Mouse (Mus musculus) lung, postnatal 0 days (tissue): ENCODE data around the gene Trio. TPM values are rescaled to one million over a fixed set of nuclear protein-coding genes. Genes with fewer than 3 reads are reported as not detected.
A peak's percentile ranks its signal among the peaks of the same experiment; 100 is the strongest.

Experiments
- ATAC-seq: fragments of 200-750 bp; cut with Nextera tagmentation; 2 replicates; pipeline ENCODE4 v1.8.0; 2017; ENCODE audit warnings: moderate library complexity
- DNase-seq: peaks from one replicate; pipeline ENCODE4 v3.0.0-alpha.2; 2016; ENCODE audit warnings: low spot score
- H3K27ac ChIP-seq: fragments of 300-500 bp; sonication (generic); 2 replicates; pipeline ENCODE4 v1.5.1; 2014; ENCODE audit warnings: antibody characterized with exemption, mild to moderate bottlenecking, low read length, mixed read lengths
- H3K27me3 ChIP-seq: fragments of 300-500 bp; sonication (generic); replicated peaks from 2 replicates; pipeline ENCODE4 v1.6.1; 2014; ENCODE audit warnings: low read length, mixed read lengths; ENCODE audit not compliant: insufficient read depth
- H3K36me3 ChIP-seq: fragments of 300-500 bp; sonication (generic); 2 replicates; pipeline ENCODE4 v1.6.1; 2014; ENCODE audit warnings: low read length, mixed read lengths; ENCODE audit not compliant: insufficient read depth
- H3K4me1 ChIP-seq: fragments of 300-500 bp; sonication (generic); 2 replicates; pipeline ENCODE4 v1.6.1; 2014; ENCODE audit warnings: antibody characterized with exemption, low read depth, low read length, mixed read lengths; ENCODE audit not compliant: insufficient read depth
- H3K4me2 ChIP-seq: fragments of 300-500 bp; sonication (generic); replicated peaks from 2 replicates; pipeline ENCODE4 v1.6.1; 2014; ENCODE audit warnings: low read depth, mild to moderate bottlenecking, low read length, moderate library complexity, mixed read lengths
- H3K4me3 ChIP-seq: fragments of 300-500 bp; sonication (generic); 2 replicates; pipeline ENCODE4 v1.5.1; 2014; ENCODE audit warnings: low read depth, low read length
- H3K9ac ChIP-seq: fragments of 300-500 bp; sonication (generic); replicated peaks from 2 replicates; pipeline ENCODE4 v1.6.1; 2014; ENCODE audit warnings: low read depth, mild to moderate bottlenecking
- H3K9me3 ChIP-seq: fragments of 300-500 bp; sonication (generic); 2 replicates; pipeline ENCODE4 v1.6.1; 2016; ENCODE audit warnings: low read length, mixed read lengths
- CTCF ChIP-seq: IDR thresholded peaks from 2 replicates; pipeline ENCODE4 v1.5.1; 2016; ENCODE audit warnings: antibody characterized with exemption, mild to moderate bottlenecking
- EP300 ChIP-seq: IDR thresholded peaks from 2 replicates; pipeline ENCODE4 v1.6.1; 2016; ENCODE audit warnings: antibody characterized with exemption, mild to moderate bottlenecking, control low read depth
- WGBS: fragments of 180-500 bp; shearing (Covaris S2); extraction: QIAGEN DNeasy Blood & Tissue Kit; methylation state at CpG from one replicate; pipeline ENCODE4 v1.1.7; 2014; 5-methylcytosine and 5-hydroxymethylcytosine counted together
- polyA plus RNA-seq: library from polyadenylated mRNA; unstranded; fragments of >200 nt; fragmentation: Nextera tagmentation; extraction: Ambion mirVana; gene quantifications from 2 replicates; pipeline ENCODE4 v1.2.1, GENCODE M21; 2015

Trio gene
- polyA plus RNA-seq, 1 experiment from 2014 or later: 15.6 TPM

GRCm38 (mm10) chr15:27791141-27791540 is 234.5 kb downstream of the Trio start:
- no peak overlapping the region for H3K4me3 ChIP-seq
- WGBS: 87% methylated on average over 5 of the region's 5 CpGs
- no peaks in the 10 kb centered on the region for H3K27me3 ChIP-seq
- H3K4me2 ChIP-seq: no peak overlapping the region
- H3K9me3 ChIP-seq: no peaks in the 10 kb centered on the region
- H3K4me1 ChIP-seq: peaks cover 6% of the 10 kb centered on the region; the same call in 1 of the 2 replicates
- H3K9ac ChIP-seq: no peak overlapping the region
- no peak for DNase-seq
- TF ChIP-seq CTCF: no peak
- no peak for TF ChIP-seq EP300
- H3K36me3 ChIP-seq: no peaks in the 10 kb centered on the region
- no peak overlapping the region for H3K27ac ChIP-seq
- ATAC-seq: no peak

- Histone ChIP-seq H3K27ac (no peak overlapping the region), H3K27me3 (no peaks in the 10 kb centered on the region), H3K4me3 (no peak overlapping the region), H3K4me1 (peaks cover 7% of the 10 kb centered on the region; the same call in 1 of the 2 replicates), H3K36me3 (no peaks in the 10 kb centered on the region), H3K9ac (no peak overlapping the region), H3K9me3 (no peaks in the 10 kb centered on the region), H3K4me2 (no peak overlapping the region)
- TF ChIP-seq EP300 (no peak), CTCF (no peak)
- WGBS: 91% methylated on average over 6 of the region's 6 CpGs
- ATAC-seq (no peak), DNase-seq (no peak)
Observed at GRCm38 (mm10) chr15:27790699-27791098, 234.9 kb downstream of the Trio start.

- DNase-seq (no peak), ATAC-seq (no peak)
- Histone ChIP-seq H3K4me2 (no peak overlapping the region), H3K9ac (no peak overlapping the region), H3K4me1 (peaks cover 20% of the 10 kb centered on the region; the same call in 1 of the 2 replicates), H3K36me3 (no peaks in the 10 kb centered on the region), H3K27me3 (no peaks in the 10 kb centered on the region), H3K9me3 (no peaks in the 10 kb centered on the region), H3K4me3 (no peak overlapping the region), H3K27ac (no peak overlapping the region)
- TF ChIP-seq CTCF (no peak), EP300 (no peak)
- WGBS: 77% methylated on average over 3 of the region's 3 CpGs
Observed at GRCm38 (mm10) chr15:27789325-27789724, 236.3 kb downstream of the Trio start.

- Histone ChIP-seq H3K9me3 (no peaks in the 10 kb centered on the region), H3K4me2 (peak overlapping the region; percentile 38), H3K27ac (peak overlapping the region; percentile 74), H3K4me3 (peak overlapping the region; percentile 34), H3K36me3 (no peaks in the 10 kb centered on the region), H3K4me1 (peaks cover 30% of the 10 kb centered on the region), H3K9ac (no peak overlapping the region), H3K27me3 (no peaks in the 10 kb centered on the region)
- TF ChIP-seq CTCF (no peak), EP300 (peak; percentile 80)
- ATAC-seq (peak; percentile 80), DNase-seq (peak; percentile 93)
- 47% methylated on average over 17 of the region's 17 CpGs for WGBS
Observed at GRCm38 (mm10) chr15:27788122-27788759, 237.4 kb downstream of the Trio start.

GRCm38 (mm10) chr15:27787151-27787550 is 238.5 kb downstream of the Trio start:
- no peaks in the 10 kb centered on the region for H3K9me3 ChIP-seq
- WGBS: 81% methylated on average over 4 of the region's 4 CpGs

GRCm38 (mm10) chr15:27786418-27786817 is 239.2 kb downstream of the Trio start:
- no peak for DNase-seq
- H3K27ac ChIP-seq: no peak overlapping the region

More at GRCm38 (mm10) chr15:27787151-27787550, 238.5 kb downstream of the Trio start:
- Histone ChIP-seq H3K36me3 (no peaks in the 10 kb centered on the region), H3K4me2 (peak overlapping the region; percentile 38), H3K4me3 (peak overlapping the region; percentile 34; the same call in 1 of the 2 replicates), H3K9ac (no peak overlapping the region), H3K27ac (no peak overlapping the region), H3K27me3 (no peaks in the 10 kb centered on the region), H3K4me1 (peaks cover 35% of the 10 kb centered on the region)
- DNase-seq (no peak), ATAC-seq (no peak)
- TF ChIP-seq CTCF (no peak), EP300 (no peak)

More at GRCm38 (mm10) chr15:27786418-27786817, 239.2 kb downstream of the Trio start:
- H3K4me1 ChIP-seq: peaks cover 39% of the 10 kb centered on the region
- no peak overlapping the region for H3K4me2 ChIP-seq
- no peaks in the 10 kb centered on the region for H3K36me3 ChIP-seq
- TF ChIP-seq EP300 (no peak), CTCF (no peak)
- WGBS: 65% methylated on average over 11 of the region's 11 CpGs
- H3K27me3 ChIP-seq: no peaks in the 10 kb centered on the region
- no peak for ATAC-seq
- no peak overlapping the region for H3K9ac ChIP-seq
- H3K9me3 ChIP-seq: no peaks in the 10 kb centered on the region
- no peak overlapping the region for H3K4me3 ChIP-seq
